Mouse (Mus musculus): ENCODE results near the gene Stmnd1.

DNA sequence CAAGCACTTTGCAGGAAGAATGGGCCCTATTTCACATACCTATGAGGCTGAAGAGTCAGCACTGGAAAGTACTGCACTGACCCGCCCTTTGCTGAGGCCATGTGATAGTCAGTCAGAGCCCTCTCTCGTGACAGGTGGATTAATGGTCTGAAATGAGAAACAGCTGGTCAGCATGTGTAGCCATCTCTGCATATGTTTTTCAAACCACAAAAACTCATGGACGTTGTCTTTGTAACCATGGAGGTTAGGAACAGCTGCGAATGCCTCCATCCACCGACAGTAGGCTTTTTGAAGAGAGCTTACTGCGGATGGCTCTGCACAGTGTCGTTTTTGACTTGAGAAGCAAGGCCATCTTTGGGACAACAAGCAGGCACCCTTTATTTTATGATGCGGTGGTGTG, 14.3 kb downstream of the Stmnd1 start:
- TF ChIP-seq CTCF (IDR thresholded peaks at IDR 0.05; ENCODE audit: borderline replicate concordance, insufficient read depth, low read depth, low read length) (no peak), POLR2A (IDR thresholded peaks at IDR 0.05; ENCODE audit: borderline replicate concordance, insufficient read depth, low read length) (no peak)
